ENCODE assay signal across 8 mouse cellular contexts in the genomic region with DNA sequence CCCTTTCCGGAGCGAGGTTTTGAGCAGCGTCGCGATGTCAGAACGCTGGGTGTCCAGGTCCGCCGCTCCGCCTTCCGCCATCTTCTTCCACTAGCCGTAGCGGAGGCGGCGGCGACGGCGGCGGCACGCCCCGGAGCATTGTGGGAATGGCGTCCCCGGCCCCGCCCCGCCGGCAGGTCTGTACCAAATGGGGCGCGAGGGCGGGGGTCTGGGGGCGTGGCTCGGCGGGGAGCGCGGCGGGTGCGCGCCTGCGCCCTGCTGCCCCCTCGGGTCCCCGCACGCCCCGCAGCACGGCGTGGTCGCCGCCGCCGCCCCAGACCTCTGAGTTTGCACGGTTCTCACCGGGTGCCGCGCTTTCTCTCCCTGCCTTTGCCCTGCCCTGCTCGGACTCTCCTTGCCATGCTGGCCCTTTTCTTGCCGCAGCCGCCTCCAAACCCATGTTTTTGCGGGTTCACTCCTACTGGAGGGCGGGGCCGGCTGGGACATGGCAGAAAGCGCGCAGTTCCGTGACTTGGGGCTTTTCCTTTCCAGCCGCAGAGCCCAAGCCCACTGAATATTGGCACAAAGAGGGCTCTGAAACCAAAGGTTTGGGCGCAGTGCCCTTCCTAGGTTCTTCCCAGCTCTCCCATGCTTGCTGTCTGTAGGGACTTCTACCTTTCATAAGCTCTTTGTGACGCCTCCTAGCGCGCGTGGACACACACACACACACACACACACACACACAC. TPM values are rescaled to one million over a fixed set of nuclear protein-coding genes. Genes with fewer than 3 reads are reported as not detected.
DNase-seq lines count a peak whose midpoint lies in the region; ATAC-seq lines count a peak whose summit lies in the region.

A gene (minus strand): TSS at position 161 of the 725 bp plus-strand sequence.

- H3K27ac ChIP-seq in heart, embryonic 14.5 days (replicated peaks in 1 of 2; ENCODE audit: control insufficient read depth in 1 of 2, insufficient read depth in 1 of 2, low read depth in 2 of 2, low read length in 2 of 2) = peak within 1 kb of the TSS; percentile 87 to 92
- peak within 1 kb of the TSS; percentile 95 for H3K27ac ChIP-seq in liver, embryonic 13.5 days
- peak within 1 kb of the TSS; percentile 92 for H3K27ac ChIP-seq in stomach, embryonic 16.5 days (ENCODE audit: low read length)

- peak; percentile 94 for DNase-seq in CD4-positive helper T cell, adult 2 months (ENCODE audit: low read depth, low spot score)
- peak; percentile 84 for DNase-seq in brain, embryonic 18.5 days (ENCODE audit: low read depth, low spot score)
- peak; percentile 96 for DNase-seq in kidney, postnatal 14 days
- DNase-seq in liver, embryonic 13.5 days = peak; percentile 87
- peak; percentile 95 for DNase-seq in neural tube, embryonic 10.5 days (ENCODE audit: extremely low spot score, low spot score)

- ATAC-seq in erythroid progenitor cell, adult 5-6 weeks (replicated peaks; ENCODE audit: low FRiP score, poor library complexity, severe bottlenecking) = peak; percentile 67
- ATAC-seq in heart, embryonic 14.5 days (ENCODE audit: insufficient number of reproducible peaks, insufficient read depth, low FRiP score, low read depth) = peak; percentile 94
- peak; percentile 87 for ATAC-seq in liver, embryonic 13.5 days (ENCODE audit: low read depth)
- ATAC-seq in stomach, embryonic 16.5 days (ENCODE audit: insufficient read depth, low FRiP score) = peak; percentile 96

- H3K4me1 ChIP-seq in heart, embryonic 14.5 days (ENCODE audit: control insufficient read depth in 2 of 2, insufficient read depth in 2 of 2, low read length in 2 of 2) = peaks cover 0 to 10% of the 10 kb centered on the region in 2 experiments; a peak in 3 of 4 replicates
- peaks cover 63% of the 10 kb centered on the region for H3K4me1 ChIP-seq in liver, embryonic 13.5 days (replicated peaks)
- peaks cover 15% of the 10 kb centered on the region for H3K4me1 ChIP-seq in stomach, embryonic 16.5 days (ENCODE audit: control insufficient read depth, insufficient read depth, low read length)

- peak within 1 kb of the TSS; percentile 76 for H3K4me2 ChIP-seq in heart, embryonic 14.5 days (ENCODE audit: low read length)
- peak within 1 kb of the TSS; percentile 83 for H3K4me2 ChIP-seq in liver, embryonic 13.5 days
- H3K4me2 ChIP-seq in stomach, embryonic 16.5 days (ENCODE audit: low read depth, low read length) = peak within 1 kb of the TSS; percentile 75

- peak within 1 kb of the TSS; percentile 84 to 97 for H3K4me3 ChIP-seq in heart, embryonic 14.5 days (ENCODE audit: control insufficient read depth in 1 of 2, insufficient read depth in 1 of 2, low read depth in 1 of 2, low read length in 2 of 2)
- peak within 1 kb of the TSS; percentile 99 for H3K4me3 ChIP-seq in liver, embryonic 13.5 days (replicated peaks)
- H3K4me3 ChIP-seq in stomach, embryonic 16.5 days (replicated peaks; ENCODE audit: low read length) = peak within 1 kb of the TSS; percentile 93

- 0% methylated on average over 64 of the region's 66 CpGs for WGBS in heart, embryonic 14.5 days
- under 1% methylated on average over 64 of the region's 66 CpGs for WGBS in liver, embryonic 13.5 days (ENCODE audit: insufficient replicate concordance)
- under 1% methylated on average over 57 of the region's 66 CpGs for WGBS in stomach, embryonic 16.5 days

- H3K27me3 ChIP-seq in heart, embryonic 14.5 days (ENCODE audit: control insufficient read depth, insufficient read depth, low read length) = no peaks in the 10 kb centered on the region
- no peaks in the 10 kb centered on the region for H3K27me3 ChIP-seq in liver, embryonic 13.5 days
- H3K27me3 ChIP-seq in stomach, embryonic 16.5 days (ENCODE audit: control insufficient read depth, insufficient read depth, low read length) = no peaks in the 10 kb centered on the region

- H3K36me3 ChIP-seq in heart, embryonic 14.5 days (ENCODE audit: control insufficient read depth, insufficient read depth, low read length) = no peaks in the 10 kb centered on the region
- H3K36me3 ChIP-seq in liver, embryonic 13.5 days = no peaks in the 10 kb centered on the region
- H3K36me3 ChIP-seq in stomach, embryonic 16.5 days (ENCODE audit: control insufficient read depth, insufficient read depth, low read length) = no peaks in the 10 kb centered on the region

- no peaks in the 10 kb centered on the region for H3K9me3 ChIP-seq in heart, embryonic 14.5 days (ENCODE audit: control insufficient read depth, low read length)
- H3K9me3 ChIP-seq in liver, embryonic 13.5 days (replicated peaks) = no peaks in the 10 kb centered on the region
- H3K9me3 ChIP-seq in stomach, embryonic 16.5 days (replicated peaks; ENCODE audit: control insufficient read depth, low read length) = no peaks in the 10 kb centered on the region

- H3K9ac ChIP-seq in heart, embryonic 14.5 days (ENCODE audit: low read length) = peak within 1 kb of the TSS; percentile 94
- peak within 1 kb of the TSS; percentile 98 for H3K9ac ChIP-seq in liver, embryonic 13.5 days
- peak within 1 kb of the TSS; percentile 90 for H3K9ac ChIP-seq in stomach, embryonic 16.5 days (ENCODE audit: low read length)

RNA-seq across cellular contexts. Expression of the gene that starts here (rescaled TPM):
- total RNA-seq in erythroid progenitor cell, adult 5-6 weeks (2015; ENCODE audit: low replicate concordance) = 405 and 417 TPM in 2 replicates
- total RNA-seq in erythroid progenitor cell, adult 5-6 weeks (2017; ENCODE audit: low replicate concordance) = 704 and 813 TPM in 2 replicates
- polyA plus RNA-seq in heart, embryonic 14.5 days (2014; fragmentation: Nextera tagmentation; extraction: Ambion mirVana) = 64.4 and 65.9 TPM in 2 replicates
- polyA plus RNA-seq in liver, embryonic 13.5 days (2015; fragmentation: Nextera tagmentation; extraction: Ambion mirVana) = 101 and 125 TPM in 2 replicates
- 75.1 and 77.3 TPM in 2 replicates for polyA plus RNA-seq in stomach, embryonic 16.5 days (2015; fragmentation: Nextera tagmentation; extraction: Ambion mirVana)

Comparison
In these comparisons a context has a peak if more than half of its experiments do, and no peak if none do; other contexts are left out.
1. Peak in every context shown above with its lines: DNase-seq, ATAC-seq, H3K4me3 ChIP-seq and H3K27ac ChIP-seq.